Mouse (Mus musculus) adrenal gland, adult (tissue): ENCODE measurements around the gene Gfi1.
A peak's percentile ranks its signal among the peaks of the same experiment; 100 is the strongest.

Source experiments
- DNase-seq, 2 experiments: peaks; one replicate each; pipeline ENCODE4 v3.0.0; 2022 to 2023; ENCODE audit warnings: low spot score in 1 of 2; ENCODE audit not compliant: inconsistent age in 2 of 2

Gene Gfi1

GRCm38 (mm10) chr5:107725435-107726261, at the start of gene Gfi1:
Gfi1 (minus strand) TSS chr5:107726036.
- peak; percentile 10 to 51 for DNase-seq

DNA sequence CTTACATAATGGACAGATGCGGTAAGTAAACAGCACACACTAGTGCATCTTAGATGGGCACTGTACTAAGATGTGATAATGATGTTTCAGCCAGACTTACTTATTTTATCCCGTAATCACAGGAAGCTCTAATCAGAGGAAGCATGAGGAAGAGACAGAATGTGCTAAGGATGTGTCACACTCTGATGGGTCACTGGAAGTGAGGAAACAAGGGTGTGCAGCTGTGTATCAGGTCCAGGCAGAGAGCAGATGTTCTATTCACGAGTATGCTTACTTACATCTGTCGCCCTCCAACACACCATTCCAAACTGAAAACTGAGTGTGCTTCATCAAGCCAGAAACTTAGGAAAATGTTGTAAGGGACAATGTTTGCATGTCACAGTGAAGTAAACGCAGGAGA, 46.2 kb upstream of the Gfi1 start:
- no peak for DNase-seq

DNA sequence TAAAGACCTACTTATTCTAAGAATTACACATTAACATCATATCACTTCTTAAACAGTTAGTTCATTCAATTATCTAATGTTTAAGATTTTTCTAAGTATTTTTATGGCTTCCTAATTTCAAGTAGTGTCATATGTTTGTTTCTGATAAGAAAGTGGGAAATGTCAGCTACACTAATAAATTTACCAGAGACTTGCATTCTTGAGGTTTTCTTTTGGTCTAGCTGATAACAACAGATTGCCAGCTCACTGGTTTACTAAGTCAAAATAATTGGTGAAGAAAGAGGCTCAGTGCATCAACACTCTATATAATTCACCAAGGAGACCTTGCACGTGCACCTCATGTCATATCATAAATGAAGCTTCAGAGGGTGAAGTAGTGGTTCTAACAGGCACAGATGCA, 42.4 kb upstream of the Gfi1 start:
- DNase-seq: no peak

DNA sequence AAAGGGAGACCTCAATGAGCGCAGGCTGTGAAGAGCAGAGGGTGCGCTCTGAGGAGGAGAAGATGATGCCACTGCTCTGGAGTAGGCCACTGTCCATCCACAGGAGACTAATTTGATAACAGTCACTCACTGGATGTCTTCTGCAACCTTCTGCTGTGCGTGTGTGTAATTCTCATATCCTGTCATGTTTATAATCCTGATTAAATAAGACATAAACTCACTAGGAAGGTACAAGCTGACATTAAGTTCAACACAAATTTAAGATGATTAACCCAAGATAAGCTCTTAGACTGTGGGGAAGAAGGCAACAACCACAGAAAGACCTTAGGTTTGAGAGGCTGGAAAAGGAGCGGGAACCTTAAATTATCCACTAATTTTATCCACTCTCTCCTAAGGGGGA, 40.1 kb upstream of the Gfi1 start:
- no peak for DNase-seq

DNA sequence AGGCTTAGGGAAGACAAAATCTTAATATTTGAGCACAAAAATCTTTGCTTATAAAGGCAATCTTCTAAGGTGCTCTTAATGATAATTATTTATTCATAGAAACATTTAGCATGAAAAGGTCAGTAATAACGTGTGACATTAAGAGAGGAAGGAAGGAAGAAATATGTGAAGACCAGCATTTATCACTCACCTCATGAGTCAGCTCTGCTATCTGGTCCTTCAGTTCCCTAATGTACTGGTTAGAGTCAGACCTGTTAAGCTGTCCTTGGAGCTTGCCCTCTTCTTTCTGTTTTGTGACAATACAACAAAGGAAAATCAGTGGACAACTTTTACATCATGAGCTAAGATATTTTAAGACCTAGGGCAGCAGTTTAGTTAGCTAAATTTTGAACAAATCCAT, 38.6 kb upstream of the Gfi1 start:
- DNase-seq: peak in 1 of 2 experiments; percentile 36

- DNase-seq: no peak
Observed at GRCm38 (mm10) chr5:107763674-107764073, 37.8 kb upstream of the Gfi1 start.

- DNase-seq: no peak
Observed at GRCm38 (mm10) chr5:107759121-107759520, 33.3 kb upstream of the Gfi1 start.

DNA sequence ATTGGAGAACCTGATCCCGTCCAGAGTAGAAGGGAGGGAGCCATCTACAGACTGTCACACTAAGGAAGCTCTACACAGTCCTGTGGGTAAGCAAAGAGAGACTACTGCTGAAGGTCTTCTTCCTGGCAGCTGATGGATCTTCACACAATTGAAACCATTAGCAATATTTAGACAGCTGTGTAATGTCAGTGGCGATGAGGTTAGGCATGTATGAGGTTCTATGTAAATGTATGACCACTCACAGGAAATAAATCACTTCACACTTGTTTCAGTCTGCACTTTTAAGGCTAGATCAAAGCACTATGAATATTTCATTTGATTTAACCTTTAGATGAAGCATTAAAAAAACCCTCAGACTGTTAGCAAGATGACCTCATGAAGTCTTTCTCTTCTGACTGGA, 30.2 kb upstream of the Gfi1 start:
- DNase-seq: no peak

- peak in 1 of 2 experiments; percentile 46 for DNase-seq
Observed at GRCm38 (mm10) chr5:107754740-107755139, 28.9 kb upstream of the Gfi1 start.

DNA sequence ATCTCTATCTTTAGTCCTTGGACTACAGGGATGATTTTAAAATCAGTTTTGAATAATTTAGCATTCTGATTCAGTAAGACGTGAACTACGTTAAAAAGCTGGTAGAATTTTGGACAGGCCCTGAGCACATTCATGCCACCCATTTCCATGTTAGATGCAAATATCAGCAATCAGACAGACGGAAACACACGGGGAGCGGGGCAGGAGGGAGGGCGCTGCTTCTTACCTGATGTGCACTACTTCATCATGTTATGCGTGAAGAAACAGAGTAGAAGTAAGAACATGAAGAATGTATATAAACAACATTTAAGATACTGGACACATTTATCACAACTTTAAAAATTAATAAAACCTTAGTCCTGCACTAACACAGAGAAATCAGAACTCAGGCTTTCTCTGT, 27.8 kb upstream of the Gfi1 start:
- no peak for DNase-seq

DNA sequence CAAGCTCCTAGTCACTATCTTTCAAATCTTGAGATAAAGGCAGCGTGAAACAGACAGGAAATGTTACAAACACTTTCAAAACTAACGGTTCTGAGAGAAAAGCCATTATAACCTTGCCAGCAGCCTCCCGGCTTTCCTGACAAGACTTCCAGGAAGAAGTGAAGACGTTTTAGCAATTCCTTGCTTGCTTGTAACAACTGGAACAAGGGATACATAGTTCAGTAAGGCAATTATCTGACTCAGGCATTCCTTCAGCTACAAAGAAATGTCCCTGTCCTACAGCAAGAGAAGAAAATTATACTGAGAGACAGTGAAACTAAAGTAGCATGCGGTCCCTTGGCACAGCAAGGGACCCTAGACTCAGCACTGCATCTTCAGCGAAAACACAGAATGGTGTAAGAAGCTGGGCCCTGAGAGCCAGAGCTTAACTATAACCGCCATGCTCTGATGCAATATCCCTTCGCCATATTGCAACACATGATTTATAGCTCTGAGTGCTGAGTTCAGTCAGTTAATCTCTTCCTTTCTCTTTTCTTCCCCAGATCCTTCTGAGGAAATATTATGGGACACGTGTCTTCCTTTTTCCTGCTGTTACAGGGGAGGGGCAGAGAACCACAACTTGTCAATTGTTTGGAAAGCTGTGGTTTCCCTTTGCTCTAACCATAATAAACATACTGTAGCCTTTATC, 23.5 kb upstream of the Gfi1 start:
- DNase-seq: peak; percentile 12 to 82

GRCm38 (mm10) chr5:107739023-107739422, 13.2 kb upstream of the Gfi1 start:
- no peak for DNase-seq

GRCm38 (mm10) chr5:107738296-107738695, 12.5 kb upstream of the Gfi1 start:
- DNase-seq: no peak

- DNase-seq: no peak
Observed at GRCm38 (mm10) chr5:107736171-107736570, 10.3 kb upstream of the Gfi1 start.

DNA sequence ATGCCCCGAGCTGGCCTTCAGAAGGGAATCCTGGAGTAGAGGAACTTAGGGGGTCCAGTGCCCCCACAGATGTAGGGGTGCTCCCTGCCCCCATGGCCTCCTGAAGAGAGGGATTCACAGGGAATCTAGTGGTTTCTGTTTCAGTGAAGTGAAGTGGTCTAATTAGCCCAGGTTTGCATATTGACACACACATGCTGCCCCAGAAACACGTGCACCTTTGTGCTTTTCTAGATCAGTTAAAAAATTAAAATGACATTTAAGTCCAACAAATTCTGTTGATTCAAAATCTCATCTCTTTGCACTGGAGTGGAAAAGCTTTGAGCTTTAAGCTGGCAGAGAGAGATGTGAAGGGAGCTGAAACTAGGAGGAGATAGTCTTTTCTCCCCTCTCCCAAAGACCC, 6.0 kb upstream of the Gfi1 start:
- DNase-seq: no peak

DNA sequence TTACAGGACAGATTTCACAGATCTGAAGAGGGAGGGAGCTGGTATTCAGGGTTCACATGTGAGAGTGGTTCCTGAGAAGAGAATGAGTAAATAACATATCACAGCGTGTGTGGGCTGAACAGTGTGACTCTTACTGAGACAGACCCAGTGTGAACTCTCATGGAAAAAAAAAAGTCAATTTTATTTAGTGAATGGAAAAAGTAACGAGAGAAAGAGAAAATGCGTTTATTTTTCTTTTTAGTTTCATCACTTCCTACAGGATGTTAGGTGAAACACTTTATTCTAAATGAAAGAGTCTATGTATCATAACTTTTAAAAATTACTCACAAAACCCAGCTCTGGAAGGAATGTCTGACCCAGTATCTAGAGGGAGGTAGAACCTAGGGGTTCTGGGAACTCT, 5.6 kb upstream of the Gfi1 start:
- no peak for DNase-seq

DNA sequence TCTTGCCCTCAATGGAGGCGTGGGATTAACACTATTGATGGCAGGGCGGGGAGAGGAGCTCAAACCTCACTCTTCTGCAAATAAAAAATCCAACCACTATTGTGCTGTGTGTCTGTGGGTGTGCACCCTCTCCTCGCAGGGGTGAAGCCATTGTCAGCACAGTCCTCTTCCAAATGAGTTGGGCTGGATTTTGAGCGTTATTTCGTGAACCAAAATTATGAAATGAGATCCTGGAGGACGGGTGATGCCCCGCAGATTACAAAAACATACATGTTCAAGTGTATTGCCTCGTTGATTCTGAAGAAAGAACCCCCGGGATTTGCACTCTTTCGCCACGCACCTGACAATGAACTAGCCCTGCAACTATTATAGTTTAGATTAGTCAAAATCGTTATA, 1.2 kb upstream of the Gfi1 start:
- DNase-seq: peak in 1 of 2 experiments; percentile 39

DNA sequence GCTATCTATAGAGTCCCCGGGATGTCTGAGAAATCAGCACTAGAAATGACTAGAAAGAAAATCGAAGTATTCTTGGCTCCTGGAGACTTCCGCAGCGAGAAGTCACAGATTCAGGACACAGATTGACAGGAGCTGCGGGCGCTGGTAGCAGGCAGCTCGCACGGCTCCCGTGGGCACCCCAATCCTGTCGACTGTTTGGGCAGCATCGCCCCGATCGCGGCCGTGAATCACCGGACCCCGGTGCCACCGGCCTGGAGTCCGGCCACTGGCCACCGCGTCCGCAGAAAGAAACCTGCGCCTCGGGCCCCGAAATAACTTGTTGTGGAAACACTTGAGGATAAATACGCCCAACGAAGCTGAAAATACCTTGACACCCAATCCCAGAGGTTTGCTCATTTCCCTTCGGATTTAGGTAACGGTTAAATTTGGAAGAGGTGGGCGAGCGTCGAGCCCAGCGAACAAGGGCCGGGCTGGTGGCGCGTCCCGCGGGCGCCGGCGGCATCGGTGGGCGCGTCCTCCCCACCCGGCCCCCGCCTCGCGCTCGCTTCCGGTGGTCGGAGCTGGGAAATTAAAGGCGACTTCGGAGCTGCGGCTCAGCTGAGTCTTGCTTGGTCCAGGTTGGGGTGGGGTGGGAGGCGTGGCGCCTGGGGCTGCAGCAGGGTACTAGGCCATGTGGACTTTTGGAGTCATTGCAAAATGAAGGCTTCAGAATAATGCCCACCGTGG, 608 bp upstream of the Gfi1 start:
- DNase-seq: peak; percentile 9 to 57

- DNase-seq: peak in 1 of 2 experiments; percentile 44
Observed at GRCm38 (mm10) chr5:107724661-107725434, 988 bp downstream of the Gfi1 start.

GRCm38 (mm10) chr5:107723541-107724511, 2.0 kb downstream of the Gfi1 start:
- peak in 1 of 2 experiments; percentile 60 for DNase-seq
